In genomic region chr4:108347111-108347510, GRCm38 (mm10) we compare ENCODE assay signal across 11 mouse cellular contexts. TPM values are rescaled to one million over a fixed set of nuclear protein-coding genes. Genes with fewer than 3 reads are reported as not detected.
A peak's percentile ranks its signal among the peaks of the same experiment; 100 is the strongest.
DNase-seq lines count a peak whose midpoint lies in the region; ATAC-seq and TF ChIP-seq lines count a peak whose summit lies in the region.
"Had no signal": no experiment of that assay in that cellular context is flagged by ENCODE, and none has a peak within 500 bp of the region (broad histone marks: within the 10 kb centered on the region; RNA-seq: fewer than 3 reads in every experiment).

No protein-coding gene starts in this region.

- H3K4me3 ChIP-seq in liver, embryonic 12.5 days: no peak overlapping the region
- no peak overlapping the region for H3K4me3 ChIP-seq in ES-E14 (ENCODE audit: insufficient read depth in 1 of 2, low read depth in 1 of 2, low read length in 2 of 2, poor library complexity in 1 of 2, severe bottlenecking in 1 of 2)
- no peak overlapping the region for H3K4me3 ChIP-seq in intestine, embryonic 14.5 days (ENCODE audit: low read depth, low read length)

- in situ Hi-C loops in ES-E14 (cut with MboI; ENCODE audit: low sequenced_read_pairs in 2 of 2, unreplicated experiment in 2 of 2): no loop called here

- H3K4me2 ChIP-seq in liver, embryonic 12.5 days: no peak overlapping the region
- H3K4me2 ChIP-seq in intestine, embryonic 14.5 days (ENCODE audit: low read length): no peak overlapping the region

- no peak overlapping the region for H3K27ac ChIP-seq in liver, embryonic 12.5 days
- no peak overlapping the region; the same call in 1 of the 2 replicates for H3K27ac ChIP-seq in ES-E14 (ENCODE audit: insufficient read depth, low read depth, low read length, poor library complexity, severe bottlenecking)
- H3K27ac ChIP-seq in intestine, embryonic 14.5 days (ENCODE audit: low read depth): no peak overlapping the region

- no peak overlapping the region for H3K9ac ChIP-seq in liver, embryonic 12.5 days
- no peak overlapping the region for H3K9ac ChIP-seq in ES-E14 (ENCODE audit: insufficient read depth, low read depth, low read length, poor library complexity, severe bottlenecking)
- H3K9ac ChIP-seq in intestine, embryonic 14.5 days (ENCODE audit: low read length): no peak overlapping the region

- no peaks in the 10 kb centered on the region for H3K9me3 ChIP-seq in liver, embryonic 12.5 days (replicated peaks)
- no peaks in the 10 kb centered on the region for H3K9me3 ChIP-seq in ES-E14 (ENCODE audit: control insufficient read depth, insufficient read depth, low read depth, low read length)
- H3K9me3 ChIP-seq in intestine, embryonic 14.5 days (ENCODE audit: control insufficient read depth, low read length): no peaks in the 10 kb centered on the region

- WGBS in liver, embryonic 12.5 days (ENCODE audit: insufficient replicate concordance): 59% methylated on average over 5 of the region's 5 CpGs
- WGBS in intestine, embryonic 14.5 days: 66% methylated on average over 5 of the region's 5 CpGs

- no peaks in the 10 kb centered on the region for H3K36me3 ChIP-seq in liver, embryonic 12.5 days
- H3K36me3 ChIP-seq in ES-E14 (ENCODE audit: control insufficient read depth, insufficient read depth, low read length, poor library complexity, severe bottlenecking): no peaks in the 10 kb centered on the region
- no peaks in the 10 kb centered on the region for H3K36me3 ChIP-seq in intestine, embryonic 14.5 days (ENCODE audit: control insufficient read depth, insufficient read depth, low read length)

- DNase-seq in liver (no peak), ES-E14 (ENCODE audit: low read depth, low spot score) (no peak)
- no peak for DNase-seq in intestine, embryonic 14.5 days (ENCODE audit: low spot score)
- DNase-seq in frontal cortex, postnatal 10 days (ENCODE audit: low spot score in 2 of 2): no peak
- no peak for DNase-seq in embryo, embryonic 10.5 days (ENCODE audit: low spot score)
- no peak for DNase-seq in layer of hippocampus, adult 11-12 months (ENCODE audit: low spot score)
- DNase-seq: heart, postnatal 4 days; layer of hippocampus, adult 9-11 months had no signal

- 0 out of 2 replicates have a peak, but pooled peaks have one; percentile 11 for ATAC-seq in liver, embryonic 12.5 days
- ATAC-seq in intestine, embryonic 14.5 days (replicated peaks; ENCODE audit: low FRiP score, low TSS enrichment, low read depth): peak; percentile 58; the same call in 1 of the 2 replicates
- ATAC-seq in neutrophil, adult 5-6 weeks (ENCODE audit: extremely low read depth, insufficient number of reproducible peaks, low FRiP score, poor library complexity, severe bottlenecking): peak; percentile 80

- peaks cover 40% of the 10 kb centered on the region for H3K4me1 ChIP-seq in liver, embryonic 12.5 days
- peaks cover 9 to 25% of the 10 kb centered on the region in 2 experiments for H3K4me1 ChIP-seq in ES-E14 (ENCODE audit: control insufficient read depth in 2 of 2, insufficient read depth in 2 of 2, low read length in 2 of 2, poor library complexity in 1 of 2)
- H3K4me1 ChIP-seq in intestine, embryonic 14.5 days (replicated peaks; ENCODE audit: control insufficient read depth, insufficient read depth, low read length): peaks cover 53% of the 10 kb centered on the region

- H3K27me3 ChIP-seq in liver, embryonic 12.5 days (replicated peaks): no peaks in the 10 kb centered on the region
- H3K27me3 ChIP-seq in intestine, embryonic 14.5 days (replicated peaks; ENCODE audit: control insufficient read depth, insufficient read depth, low read length): no peaks in the 10 kb centered on the region

TF ChIP-seq in ES-E14, 5 proteins besides CTCF, POLR2A, EP300 and RAD21:
- TF ChIP-seq CHD2 (IDR thresholded peaks at IDR 0.05; ENCODE audit: low read depth, low read length): no peak
- no peak for TF ChIP-seq MAFK (IDR thresholded peaks at IDR 0.05; ENCODE audit: insufficient read depth, low read depth, low read length)
- TF ChIP-seq ZC3H11A (IDR thresholded peaks at IDR 0.05; ENCODE audit: borderline replicate concordance, low read depth, low read length): no peak
- TF ChIP-seq ZNF384 (IDR thresholded peaks at IDR 0.05; ENCODE audit: low read depth, low read length): 0 out of 2 replicates have a peak, but pooled peaks have one; percentile 25
- no peak for TF ChIP-seq HCFC1 (IDR thresholded peaks at IDR 0.05; ENCODE audit: borderline replicate concordance, insufficient read depth, low read length)

RNA-seq across cellular contexts. Expression of gene Coa7, which starts 19.2 kb away (rescaled TPM):
- 33.7 and 34.3 TPM in 2 replicates for polyA plus RNA-seq in liver, embryonic 12.5 days (2016; fragmentation: Nextera tagmentation; extraction: Ambion mirVana)
- 24.7 and 37.0 TPM in 2 replicates for total RNA-seq in ES-E14 (2012; rRNA removed)
- 58.3 and 63.4 TPM in 2 replicates for polyA plus RNA-seq in intestine, embryonic 14.5 days (2014; fragmentation: Nextera tagmentation; extraction: Ambion mirVana)
- 4.5 and 5.5 TPM in 2 replicates for total RNA-seq in neutrophil, adult 5-6 weeks (2017)

RNA-seq across cellular contexts. Expression of gene Shisal2a, which starts 36.0 kb away (rescaled TPM):
- 0.32 TPM in 1 of 2 replicates, not detected in the other for polyA plus RNA-seq in liver, embryonic 12.5 days (2016; fragmentation: Nextera tagmentation; extraction: Ambion mirVana)
- total RNA-seq in ES-E14 (2012; rRNA removed): 1.5 and 5.5 TPM in 2 replicates
- 1.7 and 3.4 TPM in 2 replicates for polyA plus RNA-seq in intestine, embryonic 14.5 days (2014; fragmentation: Nextera tagmentation; extraction: Ambion mirVana)
- total RNA-seq in neutrophil, adult 5-6 weeks (2017): not detected in 2 replicates
- total RNA-seq: gastrocnemius, adult 8-10 months had no signal

RNA-seq across cellular contexts. Expression of gene Zyg11b, which starts 46.2 kb away (rescaled TPM):
- 4.0 and 4.5 TPM in 2 replicates for polyA plus RNA-seq in liver, embryonic 12.5 days (2016; fragmentation: Nextera tagmentation; extraction: Ambion mirVana)
- total RNA-seq in ES-E14 (2012; rRNA removed): 13.3 and 13.6 TPM in 2 replicates
- 14.1 and 15.9 TPM in 2 replicates for polyA plus RNA-seq in intestine, embryonic 14.5 days (2014; fragmentation: Nextera tagmentation; extraction: Ambion mirVana)
- total RNA-seq in neutrophil, adult 5-6 weeks (2017): 38.2 and 42.8 TPM in 2 replicates

RNA-seq across cellular contexts. Expression of gene Gpx7, which starts 59.6 kb away (rescaled TPM):
- polyA plus RNA-seq in liver, embryonic 12.5 days (2016; fragmentation: Nextera tagmentation; extraction: Ambion mirVana): 12.3 and 13.6 TPM in 2 replicates
- total RNA-seq in ES-E14 (2012; rRNA removed): 18.6 and 35.1 TPM in 2 replicates
- polyA plus RNA-seq in intestine, embryonic 14.5 days (2014; fragmentation: Nextera tagmentation; extraction: Ambion mirVana): 40.0 and 46.4 TPM in 2 replicates
- 0.61 and 0.70 TPM in 2 replicates for total RNA-seq in neutrophil, adult 5-6 weeks (2017)

Comparison
In these comparisons a context has a peak if more than half of its experiments do, and no peak if none do; other contexts are left out.
1. ATAC-seq: peak in every context shown above with its lines; median percentile 80 in neutrophil, adult 5-6 weeks; 58 in intestine, embryonic 14.5 days; 11 in liver, embryonic 12.5 days.